Mouse (Mus musculus): ENCODE results near the gene Eif5a.

Gene Eif5a

DNA sequence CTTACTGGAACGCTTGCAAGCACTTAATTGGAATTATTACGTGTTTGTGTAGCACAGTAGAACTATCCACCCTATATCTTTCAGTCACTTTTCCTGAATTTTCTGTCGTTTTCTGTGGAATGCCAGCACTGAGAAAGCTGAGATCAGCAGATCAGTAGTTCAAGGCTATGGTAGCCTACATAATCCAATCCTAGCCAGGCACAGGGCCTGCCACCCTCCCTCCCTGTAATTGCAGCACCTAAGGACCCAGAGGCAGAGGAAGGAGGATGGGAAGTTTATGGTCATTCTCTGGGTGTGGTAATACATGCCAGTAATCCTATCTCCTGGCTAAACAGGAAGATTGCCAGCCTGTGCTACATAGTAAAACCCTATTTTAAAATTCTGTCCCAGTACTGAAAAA, 1.0 kb upstream of the Eif5a start:
- in situ Hi-C loops (cut with MboI, MseI) = no loop called here

DNA sequence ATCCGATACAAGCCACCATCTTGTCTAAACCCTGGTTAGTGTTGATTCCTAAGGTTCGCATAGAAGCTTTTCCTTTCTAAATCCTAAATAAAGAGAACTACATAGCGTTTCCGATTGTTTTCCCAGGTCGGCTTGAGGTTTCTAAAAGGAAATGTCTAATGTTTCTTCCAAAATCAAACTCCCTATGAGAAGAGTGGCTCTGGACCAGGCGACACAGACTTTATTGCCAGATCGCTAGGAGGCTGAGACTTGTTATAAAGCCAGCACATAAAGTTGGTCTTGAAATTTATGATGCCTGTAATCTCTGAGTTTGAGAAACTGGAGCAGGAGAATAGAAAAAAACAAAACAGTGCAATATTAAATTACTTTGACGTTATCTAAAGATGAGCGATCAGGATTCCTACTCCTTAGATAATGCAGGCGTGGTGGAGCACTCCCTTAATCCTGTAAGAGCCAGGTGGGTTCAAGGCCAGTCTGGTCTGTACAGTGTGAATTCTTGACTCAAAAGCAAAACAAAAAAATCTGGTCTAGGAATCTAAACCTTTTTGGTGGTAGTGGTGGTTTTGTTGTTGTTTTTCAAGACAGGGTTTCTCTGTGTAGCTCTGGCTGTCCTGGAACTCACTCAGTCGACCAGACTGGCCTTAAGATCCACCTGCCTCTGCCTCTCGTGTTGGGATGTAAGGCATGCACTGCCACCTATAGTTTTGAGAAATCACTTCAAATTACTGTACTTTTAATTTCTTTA, 426 bp upstream of the Eif5a start:
- in situ Hi-C loops (cut with MboI, MseI) = no loop called here

DNA sequence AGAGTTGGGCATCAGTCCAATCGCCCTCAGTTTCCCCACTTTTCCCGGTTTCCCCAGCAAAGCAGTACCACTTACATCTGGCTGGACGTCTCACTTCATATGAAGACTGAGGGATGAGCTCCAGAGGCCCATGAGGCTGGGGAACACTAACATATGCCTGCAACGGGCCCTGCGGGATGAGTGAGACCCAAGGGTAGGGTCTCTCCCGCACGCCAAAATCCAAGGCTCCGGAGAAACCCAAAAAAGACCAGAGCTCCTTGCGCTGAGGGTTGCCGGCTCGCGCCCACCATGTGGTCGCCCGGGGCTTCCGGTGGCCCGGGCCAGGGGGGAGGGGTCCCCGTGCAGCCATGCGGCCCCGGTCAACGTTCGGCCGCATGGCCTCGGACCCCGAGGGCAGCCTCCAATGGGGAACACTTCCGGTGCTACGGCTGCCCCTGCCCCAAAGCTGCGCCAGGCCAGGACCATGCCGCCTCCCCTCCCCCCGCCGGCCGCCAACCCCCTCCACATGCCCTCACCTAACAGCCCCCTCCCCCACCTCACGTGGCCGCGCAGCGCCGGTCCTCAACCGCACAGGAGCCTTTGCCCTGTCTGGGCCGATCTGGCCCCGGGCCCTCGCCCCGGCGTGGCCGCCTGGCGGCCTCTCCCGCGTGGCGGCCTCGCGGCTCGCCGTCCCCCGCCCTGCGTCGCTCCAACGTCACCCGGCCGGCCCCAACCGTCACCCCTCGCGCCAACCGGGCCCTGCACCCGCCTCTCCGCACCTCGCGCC, 1.3 kb downstream of the Eif5a start:
- in situ Hi-C loops (cut with MboI, MseI) = no loop called here

DNA sequence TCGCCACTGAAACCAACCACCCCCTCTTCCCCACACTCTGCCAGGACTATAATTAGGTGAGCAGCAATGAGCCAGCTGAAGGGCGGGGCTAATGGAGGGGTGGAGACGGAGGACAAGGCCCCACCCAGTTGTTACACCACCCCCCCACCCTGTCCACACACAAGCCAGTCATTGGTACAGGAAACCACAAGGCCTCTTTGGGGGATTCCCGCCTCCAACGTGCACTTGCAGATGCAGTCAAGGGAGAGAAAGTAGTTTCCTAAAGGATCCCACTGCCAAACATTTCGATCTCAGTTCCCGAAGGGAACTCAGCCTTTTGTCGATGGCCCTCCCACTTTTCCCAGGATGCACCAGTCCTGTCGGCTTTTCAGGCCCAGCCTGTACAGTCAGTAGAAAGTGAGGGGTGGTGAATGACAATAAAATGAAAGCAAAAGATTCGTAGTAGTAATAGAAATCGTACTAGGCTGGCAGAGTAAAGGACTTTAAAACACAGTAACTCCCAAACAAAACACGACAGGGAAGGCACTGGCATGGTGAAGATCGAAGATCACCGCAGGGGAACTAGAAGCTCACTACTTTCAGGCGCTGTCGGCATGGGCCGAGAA, 2.0 kb downstream of the Eif5a start:
- in situ Hi-C loops (cut with MboI, MseI) = loop anchor here (10.0 kb wide), 2 partner anchors 745 to 1055 kb away; partner anchors contain the start of genes Rpain (in 1 of the 2) and Spag7 (in 1 of the 2)

DNA sequence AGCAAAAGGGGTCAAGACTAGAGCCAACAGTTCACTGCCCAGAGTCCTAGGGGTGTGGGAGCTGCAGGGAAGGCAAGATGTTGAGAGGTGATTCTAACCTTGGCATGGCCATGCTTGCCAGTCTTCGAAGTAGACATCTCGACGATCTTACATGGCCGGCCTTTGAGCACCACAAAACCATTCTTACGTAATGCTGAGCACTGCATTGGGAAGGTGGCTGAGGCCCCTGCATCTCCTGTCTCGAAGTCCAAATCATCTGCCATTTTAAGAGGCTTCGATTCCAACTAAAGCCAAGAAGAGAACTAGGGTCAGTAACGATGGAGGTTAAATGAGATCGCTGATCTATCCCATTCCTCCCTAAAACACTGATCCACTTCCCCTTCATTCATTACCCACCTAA, 2.7 kb downstream of the Eif5a start:
- in situ Hi-C loops (cut with MboI, MseI) = loop anchor here (10.0 kb wide), 2 partner anchors 746 to 1056 kb away; partner anchors contain the start of genes Rpain (in 1 of the 2) and Spag7 (in 1 of the 2)

DNA sequence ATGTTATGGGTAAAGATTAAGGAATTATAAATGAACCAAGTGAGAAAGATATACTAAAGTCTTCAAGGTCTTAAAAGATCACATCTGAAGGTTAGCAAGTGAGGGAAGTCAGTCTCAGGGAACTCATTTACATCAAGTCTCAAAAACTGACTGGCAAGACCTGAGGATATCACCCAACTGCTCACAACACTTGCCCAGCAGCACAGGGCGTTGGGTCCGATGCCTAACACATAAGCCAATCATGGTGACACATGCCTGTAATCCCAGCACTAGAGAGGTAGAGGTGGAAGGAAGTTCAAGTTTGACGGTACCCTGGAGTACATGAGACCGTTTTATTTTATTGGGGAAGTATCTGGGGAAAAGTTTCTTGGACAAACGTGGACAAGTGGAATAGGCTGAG, 3.6 kb downstream of the Eif5a start:
- in situ Hi-C loops (cut with MboI, MseI) = loop anchor here (10.0 kb wide), 2 partner anchors 747 to 1057 kb away; partner anchors contain the start of genes Rpain (in 1 of the 2) and Spag7 (in 1 of the 2)

DNA sequence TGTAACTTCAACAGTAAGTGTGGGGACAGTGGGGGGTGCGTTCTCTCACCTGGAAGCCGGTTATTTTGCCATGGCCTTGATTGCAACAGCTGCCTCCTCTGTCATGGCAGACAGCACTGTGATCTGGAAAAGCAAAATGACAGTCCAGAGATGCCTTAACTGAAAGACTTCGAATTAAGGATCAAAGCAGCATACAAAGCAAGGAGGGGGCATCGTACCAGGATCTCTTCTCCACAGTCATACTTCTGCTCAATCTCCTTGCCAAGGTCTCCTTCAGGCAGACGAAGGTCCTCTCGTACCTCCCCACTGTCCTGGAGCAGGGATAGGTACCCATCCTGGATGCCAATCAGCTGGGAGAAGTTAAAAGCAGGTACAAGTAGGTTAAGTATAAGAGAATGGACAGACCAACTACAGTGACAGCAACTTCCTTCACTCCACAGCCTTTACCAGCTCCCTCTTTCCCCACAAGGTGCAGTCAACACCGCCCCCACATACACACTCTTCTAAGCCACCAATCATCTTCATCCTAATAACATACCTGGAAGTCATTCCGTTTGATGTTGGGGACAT, 4.3 kb downstream of the Eif5a start:
- in situ Hi-C loops (cut with MboI, MseI) = loop anchor here (10.0 kb wide), 2 partner anchors 747 to 1057 kb away; partner anchors contain the start of genes Rpain (in 1 of the 2) and Spag7 (in 1 of the 2)

DNA sequence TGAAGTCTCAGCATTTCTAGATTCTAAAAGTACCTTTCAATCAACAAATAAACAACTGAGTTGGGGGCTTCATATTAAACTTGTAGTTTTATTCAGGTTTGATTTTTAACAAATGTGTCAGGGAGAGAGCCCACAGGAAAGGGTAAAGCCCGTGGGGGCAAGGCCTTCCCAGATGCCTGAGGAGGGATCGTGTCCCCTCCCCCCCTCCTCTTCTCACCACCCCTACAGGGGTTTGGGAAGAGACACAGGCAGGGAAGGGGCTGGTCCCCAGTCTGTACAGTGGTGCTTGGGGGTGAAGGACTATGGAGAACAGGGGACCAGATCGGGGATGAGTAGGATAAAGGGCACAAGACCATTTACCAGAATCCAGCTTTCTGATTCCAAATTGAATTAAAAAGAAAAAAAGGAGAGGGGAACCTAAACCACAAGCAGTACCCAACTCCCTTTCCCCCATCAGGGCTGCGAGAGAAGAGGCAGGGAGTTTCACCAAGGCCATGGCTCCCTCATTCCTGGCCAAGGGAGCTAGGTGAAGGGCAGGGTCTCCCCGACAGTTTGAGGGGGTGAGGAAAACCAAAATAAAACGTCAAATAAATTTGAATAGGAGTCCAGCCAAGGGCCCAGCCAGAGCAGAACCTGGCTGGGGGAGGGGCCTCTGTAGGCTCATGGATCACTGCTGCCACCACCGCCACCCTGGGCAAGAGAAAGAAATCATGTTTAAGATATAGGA, 4.9 kb downstream of the Eif5a start:
- in situ Hi-C loops (cut with MboI, MseI) = loop anchor here (10.0 kb wide), 2 partner anchors 748 to 1058 kb away; partner anchors contain the start of genes Rpain (in 1 of the 2) and Spag7 (in 1 of the 2)

DNA sequence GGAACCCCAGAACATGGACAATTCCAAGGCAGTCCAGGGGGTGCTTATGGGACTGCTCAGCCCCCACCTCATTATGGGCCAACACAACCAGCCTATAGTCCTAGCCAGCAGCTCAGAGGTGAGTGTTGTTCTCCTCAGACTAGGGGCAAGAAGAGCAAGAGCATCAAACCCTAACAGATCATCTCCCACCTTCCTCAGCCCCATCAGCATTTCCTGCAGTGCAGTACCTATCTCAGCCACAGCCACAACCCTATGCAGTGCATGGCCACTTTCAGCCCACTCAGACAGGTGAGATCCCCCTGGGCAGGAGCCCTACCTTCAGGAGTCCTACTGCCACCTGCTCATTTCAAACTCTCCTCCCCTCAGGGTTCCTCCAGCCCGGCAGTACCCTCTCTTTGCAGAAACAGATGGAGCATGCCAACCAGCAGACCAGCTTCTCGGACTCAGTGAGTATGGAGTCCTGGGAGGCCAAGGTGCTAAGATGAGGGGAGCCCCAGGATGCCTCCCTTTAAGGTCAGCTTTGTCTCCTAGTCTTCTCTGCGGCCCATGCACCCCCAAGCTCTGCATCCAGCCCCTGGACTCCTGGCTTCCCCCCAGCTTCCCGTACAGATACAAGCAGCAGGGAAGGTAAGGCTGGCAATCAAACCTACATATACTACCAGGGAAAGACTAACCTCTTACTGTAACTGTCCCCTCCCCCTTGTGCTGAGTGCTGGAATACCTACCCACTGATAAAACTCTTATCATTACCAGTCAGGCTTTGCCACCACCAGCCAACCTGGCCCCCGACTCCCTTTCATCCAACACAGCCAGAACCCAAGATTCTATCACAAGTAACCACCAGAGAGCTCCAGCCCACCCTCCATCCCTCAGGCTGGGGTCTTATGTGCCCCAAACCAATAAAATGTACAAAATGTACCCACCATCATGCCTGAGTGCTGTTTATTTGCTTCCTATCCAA, 5.8 kb downstream of the Eif5a start:
- in situ Hi-C loops (cut with MboI, MseI) = loop anchor here (10.0 kb wide), 2 partner anchors 749 to 1059 kb away; partner anchors contain the start of genes Rpain (in 1 of the 2) and Spag7 (in 1 of the 2)

DNA sequence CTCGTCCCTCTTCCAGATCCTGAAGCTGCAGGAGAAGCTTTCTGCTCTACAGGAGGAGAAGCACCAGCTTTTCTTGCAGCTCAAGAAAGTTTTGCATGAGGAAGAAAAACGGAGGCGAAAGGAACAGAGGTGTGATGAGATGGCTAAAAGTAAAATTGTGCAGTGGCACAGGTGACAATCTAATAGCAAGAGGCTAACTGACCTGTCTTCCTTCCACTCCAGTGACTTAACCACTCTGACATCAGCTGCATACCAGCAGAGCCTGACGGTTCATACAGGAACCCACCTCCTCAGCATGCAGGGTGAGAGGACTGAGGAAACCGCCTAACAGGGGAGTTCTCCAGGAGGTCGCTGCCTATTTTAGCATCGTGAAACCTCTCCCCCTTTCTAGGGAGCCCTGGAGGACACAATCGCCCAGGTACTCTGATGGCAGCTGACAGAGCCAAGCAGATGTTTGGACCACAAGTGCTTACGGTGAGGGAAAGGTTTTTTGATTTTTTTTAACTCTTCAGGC, 6.8 kb downstream of the Eif5a start:
- in situ Hi-C loops (cut with MboI, MseI) = loop anchor here (10.0 kb wide), 2 partner anchors 750 to 1060 kb away; partner anchors contain the start of genes Rpain (in 1 of the 2) and Spag7 (in 1 of the 2)

DNA sequence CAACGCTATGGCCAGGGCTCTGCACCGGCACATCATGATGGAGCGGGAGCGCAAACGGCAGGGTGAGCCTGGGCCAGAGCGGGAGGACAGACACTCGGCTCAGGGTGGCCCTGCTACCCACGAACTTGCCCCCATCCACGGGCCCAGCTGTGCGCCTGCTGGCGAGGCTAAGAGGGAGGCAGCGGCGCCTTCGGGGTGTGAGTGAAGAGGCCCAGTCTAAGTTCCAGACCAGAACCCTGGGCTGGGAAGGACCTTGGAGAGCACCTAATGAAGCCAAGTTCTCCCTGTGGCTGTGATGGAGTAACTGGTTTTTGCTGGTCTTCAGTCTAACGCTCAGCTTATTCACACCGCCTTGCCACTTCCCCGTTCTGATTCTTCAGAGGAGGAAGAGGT, 7.4 kb downstream of the Eif5a start:
- in situ Hi-C loops (cut with MboI, MseI) = loop anchor here (10.0 kb wide), 2 partner anchors 750 to 1060 kb away; partner anchors contain the start of genes Rpain (in 1 of the 2) and Spag7 (in 1 of the 2)

DNA sequence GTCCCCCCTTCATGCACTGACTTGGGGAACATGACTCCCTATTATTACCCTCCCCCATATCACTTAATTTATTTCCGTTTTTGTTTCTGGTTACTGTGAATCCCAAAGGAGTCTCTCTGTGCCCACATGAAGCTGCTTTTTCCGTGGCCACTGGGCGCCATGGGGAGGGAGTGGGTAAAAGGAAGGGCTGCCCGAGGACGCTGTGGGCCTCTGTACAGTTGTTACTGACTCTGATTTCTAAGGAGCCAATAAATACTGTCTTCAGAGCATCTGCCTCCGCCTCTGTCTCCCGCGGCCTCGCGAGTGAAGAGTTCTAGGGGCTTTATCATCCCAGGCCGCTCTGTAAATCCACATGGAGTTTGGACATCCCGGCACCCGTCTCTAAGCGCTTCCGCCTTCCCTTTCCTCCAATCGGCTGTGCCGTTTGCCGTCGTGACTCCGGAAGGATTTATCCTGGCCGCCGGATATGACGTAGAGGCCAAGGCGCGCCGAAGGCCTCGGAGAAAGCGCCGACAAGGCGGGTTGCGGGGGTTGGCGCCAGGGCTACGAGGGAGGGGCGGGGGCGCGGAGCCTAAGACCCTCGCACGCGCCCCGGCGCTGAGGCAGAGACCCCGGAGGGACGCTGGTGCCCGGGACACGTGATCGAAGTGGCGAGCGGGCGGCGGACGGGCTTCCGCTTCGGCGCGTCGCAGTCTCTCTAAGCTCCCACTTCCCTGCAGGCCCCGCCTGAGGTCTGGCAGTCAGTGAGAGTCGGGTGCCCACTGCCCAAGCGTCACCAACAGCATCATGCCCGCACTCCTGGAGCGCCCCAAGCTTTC, 8.0 kb downstream of the Eif5a start, which contains the start of gene Gps2:
TSS of gene Gps2 (plus strand) at position 335 of the 818 bp plus-strand sequence.
- in situ Hi-C loops (cut with MboI, MseI) = loop anchor here (10.0 kb wide), 2 partner anchors 751 to 1061 kb away; partner anchors contain the start of genes Rpain (in 1 of the 2) and Spag7 (in 1 of the 2)

DNA sequence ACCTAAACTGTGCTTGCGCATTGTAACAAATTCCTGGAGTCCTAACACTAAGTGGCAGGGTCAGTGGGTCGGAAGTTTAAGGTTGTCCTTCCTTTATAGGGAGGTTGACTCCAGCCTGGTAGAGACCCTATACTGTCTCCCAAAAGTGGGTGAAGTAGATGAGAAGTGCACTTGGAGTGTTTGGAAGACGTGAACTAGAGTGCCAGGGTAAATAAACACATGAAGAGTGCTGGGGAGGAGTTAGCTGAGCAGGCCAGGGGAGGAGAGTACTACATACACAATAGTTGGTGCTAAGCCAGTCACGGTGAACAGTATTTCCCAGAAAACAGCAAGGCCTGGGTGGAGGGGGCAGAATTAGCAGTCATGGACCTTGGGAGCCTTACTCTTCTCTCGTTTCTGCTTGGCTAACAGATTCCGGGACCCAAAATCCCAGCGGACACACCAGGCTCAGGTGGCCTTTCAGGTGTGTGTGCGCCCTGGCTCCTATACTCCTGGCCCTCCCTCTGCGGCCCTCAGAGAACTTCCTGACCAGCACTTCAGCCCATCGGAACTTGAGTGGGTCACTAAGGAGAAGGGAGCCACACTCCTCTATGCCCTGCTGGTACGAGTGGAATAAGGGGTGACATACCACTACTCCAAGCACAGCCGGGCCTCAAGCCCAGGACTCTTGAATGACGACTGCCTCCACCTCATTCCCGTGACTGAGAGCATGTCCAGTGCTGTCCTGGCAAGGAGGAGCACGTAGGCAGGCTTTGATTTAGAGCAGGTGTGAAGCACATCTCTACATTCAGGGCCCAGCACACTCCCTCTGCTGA, 8.8 kb downstream of the Eif5a start:
- in situ Hi-C loops (cut with MboI, MseI) = loop anchor here (10.0 kb wide), 2 partner anchors 752 to 1062 kb away; partner anchors contain the start of genes Rpain (in 1 of the 2) and Spag7 (in 1 of the 2)

DNA sequence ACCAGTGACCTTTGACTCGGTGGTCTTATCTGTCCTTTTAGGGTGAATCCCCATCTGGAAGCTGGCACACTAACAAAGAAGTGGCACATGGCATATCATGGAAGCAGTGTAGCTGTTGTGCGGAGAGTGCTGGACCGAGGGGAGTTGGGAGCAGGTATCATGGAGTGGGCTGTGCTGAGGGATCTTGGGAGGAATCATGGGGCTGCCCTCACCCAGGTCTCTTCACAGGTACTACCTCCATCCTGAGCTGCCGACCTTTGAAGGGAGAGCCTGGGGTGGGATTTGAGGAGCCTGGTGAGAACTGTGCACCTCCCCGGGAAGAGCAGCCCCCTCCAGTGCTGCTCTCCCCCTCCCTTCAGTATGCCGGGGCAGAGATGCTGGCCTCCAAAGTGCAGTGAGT, 10.1 kb downstream of the Eif5a start:
- in situ Hi-C loops (cut with MboI, MseI) = loop anchor here (10.0 kb wide), 2 partner anchors 753 to 1063 kb away; partner anchors contain the start of genes Rpain (in 1 of the 2) and Spag7 (in 1 of the 2)

DNA sequence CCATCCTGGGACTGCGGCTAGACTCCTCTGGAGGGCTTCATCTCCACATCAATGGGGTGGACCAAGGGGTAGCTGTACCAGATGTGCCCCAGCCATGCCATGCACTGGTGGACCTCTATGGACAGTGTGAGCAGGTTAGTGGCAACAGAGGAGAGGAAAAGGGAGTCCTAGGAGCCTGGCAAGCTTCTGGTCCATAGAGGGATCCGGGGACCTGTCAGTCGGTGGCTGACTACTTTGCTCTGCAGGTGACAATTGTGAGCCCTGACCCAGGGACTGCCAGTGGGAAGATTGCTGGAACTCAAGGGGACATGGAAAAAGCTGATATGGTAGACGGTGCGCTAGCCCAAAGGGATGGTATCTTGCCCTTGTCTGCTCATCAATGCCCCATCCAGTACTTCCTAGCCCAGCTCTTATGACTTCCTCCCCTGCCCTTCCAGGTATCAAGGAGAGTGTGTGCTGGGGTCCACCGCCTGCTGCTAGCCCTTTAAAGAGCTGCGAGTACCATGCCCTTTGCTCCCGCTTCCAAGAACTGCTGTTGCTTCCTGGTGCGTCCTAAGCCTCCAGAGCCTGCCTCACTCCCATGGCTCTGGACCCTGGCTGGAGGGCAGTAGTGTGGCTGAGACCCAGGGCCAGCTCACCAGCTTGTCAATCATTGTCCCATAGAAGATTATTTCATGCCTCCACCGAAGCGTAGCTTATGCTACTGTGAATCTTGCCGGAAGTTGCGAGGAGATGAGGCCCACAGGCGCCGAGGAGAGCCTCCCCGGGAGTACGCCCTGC, 10.8 kb downstream of the Eif5a start:
- in situ Hi-C loops (cut with MboI, MseI) = loop anchor here (10.0 kb wide), 2 partner anchors 754 to 1064 kb away; partner anchors contain the start of genes Rpain (in 1 of the 2) and Spag7 (in 1 of the 2)

DNA sequence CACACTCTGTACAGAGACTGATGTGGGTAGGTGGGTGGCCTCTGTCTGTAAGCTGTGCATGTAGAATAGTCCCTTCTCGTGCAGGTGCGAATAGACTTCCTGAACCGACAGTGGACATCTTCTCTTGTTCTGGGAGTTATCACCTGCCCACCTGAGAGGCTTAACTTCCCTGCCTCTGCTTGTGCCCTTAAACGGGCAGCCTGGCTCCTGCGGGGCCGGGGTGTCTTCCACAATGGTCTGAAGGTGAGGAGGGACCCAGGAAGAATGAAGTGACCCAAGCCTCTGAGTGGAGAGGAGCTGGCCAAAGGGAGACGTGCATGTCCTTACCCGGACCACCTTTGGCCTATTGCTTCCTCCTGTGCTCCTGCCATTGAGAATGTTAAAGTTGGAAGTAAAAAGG, 11.6 kb downstream of the Eif5a start:
- in situ Hi-C loops (cut with MboI, MseI) = loop anchor here (10.0 kb wide), 2 partner anchors 755 to 1065 kb away; partner anchors contain the start of genes Rpain (in 1 of the 2) and Spag7 (in 1 of the 2)

Measured in T-helper 17 cell (primary cell).